Mouse (Mus musculus) neural tube, embryonic 11.5 days (tissue): ENCODE results near the gene Cyp20a1. TPM values are rescaled to one million over a fixed set of nuclear protein-coding genes. Genes with fewer than 3 reads are reported as not detected.
A peak's percentile ranks its signal among the peaks of the same experiment; 100 is the strongest.

Experiments
- ATAC-seq: fragments of 200-750 bp; cut with Nextera tagmentation; 2 replicates; pipeline ENCODE4 v1.8.0; 2017; ENCODE audit warnings: moderate number of reproducible peaks, mild to moderate bottlenecking, moderate TSS enrichment, moderate library complexity; ENCODE audit not compliant: insufficient read depth, low FRiP score, low TSS enrichment
- DNase-seq: peaks from one replicate; pipeline ENCODE4 v3.0.0-alpha.2; 2015; ENCODE audit warnings: low spot score
- H3K27ac ChIP-seq: fragments of 300-500 bp; sonication (generic); 2 replicates; pipeline ENCODE4 v1.5.1; 2014; ENCODE audit warnings: low read depth, mild to moderate bottlenecking, low read length
- H3K27me3 ChIP-seq: fragments of 300-500 bp; sonication (generic); 2 replicates; pipeline ENCODE4 v1.6.1; 2014; ENCODE audit warnings: mild to moderate bottlenecking, low read length, mixed read lengths; ENCODE audit not compliant: control insufficient read depth, insufficient read depth
- H3K36me3 ChIP-seq: fragments of 300-500 bp; sonication (generic); 2 replicates; pipeline ENCODE4 v1.6.1; 2014; ENCODE audit warnings: mild to moderate bottlenecking, low read length, moderate library complexity, mixed read lengths; ENCODE audit not compliant: control insufficient read depth, insufficient read depth
- H3K4me1 ChIP-seq: fragments of 300-500 bp; sonication (generic); 2 replicates; pipeline ENCODE4 v1.6.1; 2014; ENCODE audit warnings: low read length, mixed read lengths; ENCODE audit not compliant: control insufficient read depth, insufficient read depth
- H3K4me2 ChIP-seq: fragments of 300-500 bp; sonication (generic); 2 replicates; pipeline ENCODE4 v1.6.1; 2014; ENCODE audit warnings: low read depth, mild to moderate bottlenecking, moderate library complexity
- H3K4me3 ChIP-seq: fragments of 300-500 bp; sonication (generic); 2 replicates; pipeline ENCODE4 v1.5.1; 2014; ENCODE audit warnings: low read depth, low read length
- H3K9ac ChIP-seq: fragments of 300-500 bp; sonication (generic); 2 replicates; pipeline ENCODE4 v1.6.1; 2014; ENCODE audit warnings: mild to moderate bottlenecking, low read length
- H3K9me3 ChIP-seq: fragments of 300-500 bp; sonication (generic); 2 replicates; pipeline ENCODE4 v1.6.1; 2016; ENCODE audit warnings: low read length; ENCODE audit not compliant: control insufficient read depth
- WGBS: fragments of 180-500 bp; shearing (Covaris S2); extraction: QIAGEN DNeasy Blood & Tissue Kit; methylation state at CpG from one replicate; pipeline ENCODE4 v1.1.7; 2014; 5-methylcytosine and 5-hydroxymethylcytosine counted together
- polyA plus RNA-seq: library from polyadenylated mRNA; unstranded; fragments of >200 nt; fragmentation: Nextera tagmentation; extraction: Ambion mirVana; gene quantifications from 2 replicates; pipeline ENCODE4 v1.2.1, GENCODE M21; 2014

Gene Cyp20a1
- polyA plus RNA-seq, 1 experiment from 2014 or later, result 12.1 TPM

DNA sequence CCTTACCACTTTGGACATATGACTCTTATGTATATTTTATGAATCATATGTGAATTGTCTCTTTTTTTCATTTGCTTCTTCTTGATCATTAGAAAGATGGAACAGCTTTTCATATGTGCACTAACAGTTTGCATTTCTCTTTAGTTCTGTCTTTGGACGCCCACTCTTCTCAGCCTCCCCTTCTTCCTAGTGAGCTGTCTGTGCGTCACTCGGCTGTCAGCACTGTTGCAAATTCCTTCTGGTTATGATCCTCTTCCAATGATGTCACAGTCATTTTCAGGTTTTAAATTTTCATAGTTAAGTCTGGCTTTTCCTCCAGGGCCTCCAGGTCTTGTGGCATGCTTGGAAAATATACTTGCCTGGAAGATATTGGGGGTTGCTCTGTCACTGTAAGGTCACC is 38.8 kb downstream of the Cyp20a1 start:
- WGBS, result 92% methylated on average over 3 of the region's 3 CpGs
- H3K9ac ChIP-seq, result no peak overlapping the region
- no peaks in the 10 kb centered on the region for H3K4me1 ChIP-seq
- DNase-seq, result no peak
- no peak overlapping the region for H3K27ac ChIP-seq
- no peaks in the 10 kb centered on the region for H3K27me3 ChIP-seq
- no peak overlapping the region for H3K4me2 ChIP-seq
- H3K36me3 ChIP-seq, result peaks cover 2% of the 10 kb centered on the region
- H3K9me3 ChIP-seq, result no peaks in the 10 kb centered on the region
- no peak for ATAC-seq
- H3K4me3 ChIP-seq, result no peak overlapping the region

DNA sequence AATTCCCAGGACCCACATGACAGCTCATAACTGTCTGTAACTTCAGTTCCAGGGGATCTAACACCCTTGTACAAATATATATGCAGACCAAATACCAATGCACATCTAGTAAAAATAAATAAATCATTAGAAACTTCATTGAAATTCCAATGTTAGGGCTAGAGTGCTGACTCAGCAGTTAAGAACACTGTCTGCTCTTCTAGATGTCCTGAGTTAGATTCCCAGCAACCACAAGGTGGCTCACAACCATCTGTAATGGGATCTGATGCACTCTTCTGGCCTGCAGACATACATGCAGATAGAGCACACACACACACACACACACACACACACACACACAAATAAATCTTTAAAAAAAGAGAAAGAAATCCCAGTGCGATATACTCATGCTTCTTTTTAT is 61.7 kb downstream of the Cyp20a1 start:
- H3K9ac ChIP-seq, result no peak overlapping the region
- H3K27me3 ChIP-seq, result no peaks in the 10 kb centered on the region
- no peaks in the 10 kb centered on the region for H3K4me1 ChIP-seq
- WGBS, result 97% methylated on average over 1 of the region's 1 CpGs
- no peaks in the 10 kb centered on the region for H3K9me3 ChIP-seq
- DNase-seq, result no peak
- no peak overlapping the region for H3K4me2 ChIP-seq
- no peak overlapping the region for H3K27ac ChIP-seq
- H3K4me3 ChIP-seq, result no peak overlapping the region
- ATAC-seq, result no peak
- H3K36me3 ChIP-seq, result no peaks in the 10 kb centered on the region

DNA sequence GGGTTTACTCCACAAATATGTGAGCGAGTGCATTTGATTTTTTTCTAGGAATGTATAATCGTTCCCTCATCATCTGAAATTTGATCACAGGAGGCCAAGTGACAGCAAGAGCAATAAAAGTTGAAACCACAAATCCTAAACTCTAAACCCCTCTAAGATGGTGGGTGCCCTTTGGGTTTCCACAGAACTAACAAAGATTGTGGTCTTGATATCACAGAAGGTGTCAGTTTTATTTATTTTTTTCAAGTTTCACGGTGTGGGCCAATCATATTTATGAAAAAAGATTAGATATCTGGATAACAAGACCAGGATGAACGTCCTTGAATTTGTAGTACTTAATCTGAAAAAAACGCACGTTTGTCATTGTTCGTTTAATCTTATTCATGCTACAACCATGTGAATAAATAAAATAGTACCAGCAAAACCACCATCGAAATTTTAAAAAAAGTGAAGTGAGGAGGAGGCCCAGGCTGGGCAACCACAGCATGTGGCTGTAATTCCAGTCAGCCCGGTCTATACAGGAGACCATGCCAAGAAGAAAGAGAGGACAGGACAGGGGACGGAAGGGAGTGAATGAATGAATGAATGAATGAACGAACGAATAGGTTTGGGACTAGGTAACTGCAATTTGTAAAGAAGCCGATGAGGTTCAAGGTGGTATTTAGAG is 65.5 kb downstream of the Cyp20a1 start:
- Histone ChIP-seq H3K27ac (peak overlapping the region; percentile 98), H3K27me3 (no peaks in the 10 kb centered on the region), H3K36me3 (no peaks in the 10 kb centered on the region), H3K9me3 (no peaks in the 10 kb centered on the region), H3K4me3 (peak overlapping the region; percentile 90), H3K4me2 (peak overlapping the region; percentile 61), H3K4me1 (no peaks in the 10 kb centered on the region), H3K9ac (peak overlapping the region; percentile 95)
- ATAC-seq (peak; percentile 61), DNase-seq (no peak)
- 21% methylated on average over 13 of the region's 13 CpGs for WGBS

DNA sequence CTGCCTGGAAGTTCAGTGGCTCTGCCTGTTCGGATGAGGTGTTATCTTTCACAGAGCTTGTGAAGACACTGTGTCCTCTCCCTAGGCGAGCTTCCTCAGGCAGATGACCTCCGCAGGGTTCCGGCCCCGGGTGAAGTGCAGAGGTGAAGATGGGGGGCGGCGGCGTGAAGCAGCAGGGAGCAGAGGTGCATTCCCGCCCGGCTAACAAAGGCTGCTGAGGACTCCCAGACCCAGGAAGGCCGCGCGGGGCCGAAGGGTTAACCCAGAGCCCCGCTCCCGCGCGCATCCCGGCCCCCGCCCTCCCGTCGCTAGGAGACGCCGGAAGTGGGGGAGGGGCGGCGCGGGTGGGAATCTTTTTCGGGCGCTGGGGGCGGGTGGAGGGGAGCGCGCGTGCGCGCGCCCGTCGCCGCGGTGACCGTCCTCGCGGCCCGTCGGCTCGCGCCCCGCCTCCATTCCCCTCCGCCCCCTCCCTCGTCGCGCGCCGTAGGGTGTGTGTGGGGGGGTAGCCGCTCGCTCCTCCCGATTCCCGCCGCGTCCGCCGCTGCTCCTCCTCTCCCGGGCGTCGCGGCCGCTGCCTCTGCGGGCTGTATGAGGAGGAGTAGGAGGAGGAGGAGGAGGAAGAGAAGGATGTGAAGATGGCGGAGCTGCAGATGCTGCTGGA is 66.2 kb downstream of the Cyp20a1 start, which contains the start of gene Abi2:
Gene Abi2 (plus strand): TSS at position 452 of the 661 bp plus-strand sequence.
- Histone ChIP-seq H3K4me2 (peak within 1 kb of the TSS; percentile 61), H3K27me3 (no peaks in the 10 kb centered on the region), H3K9ac (peak within 1 kb of the TSS; percentile 95), H3K36me3 (no peaks in the 10 kb centered on the region), H3K9me3 (no peaks in the 10 kb centered on the region), H3K4me3 (peak within 1 kb of the TSS; percentile 90), H3K4me1 (no peaks in the 10 kb centered on the region), H3K27ac (peak within 1 kb of the TSS; percentile 98)
- peak; percentile 98 for DNase-seq
- WGBS, result 0% methylated on average over 24 of the region's 69 CpGs
- ATAC-seq, result peak; percentile 92

DNA sequence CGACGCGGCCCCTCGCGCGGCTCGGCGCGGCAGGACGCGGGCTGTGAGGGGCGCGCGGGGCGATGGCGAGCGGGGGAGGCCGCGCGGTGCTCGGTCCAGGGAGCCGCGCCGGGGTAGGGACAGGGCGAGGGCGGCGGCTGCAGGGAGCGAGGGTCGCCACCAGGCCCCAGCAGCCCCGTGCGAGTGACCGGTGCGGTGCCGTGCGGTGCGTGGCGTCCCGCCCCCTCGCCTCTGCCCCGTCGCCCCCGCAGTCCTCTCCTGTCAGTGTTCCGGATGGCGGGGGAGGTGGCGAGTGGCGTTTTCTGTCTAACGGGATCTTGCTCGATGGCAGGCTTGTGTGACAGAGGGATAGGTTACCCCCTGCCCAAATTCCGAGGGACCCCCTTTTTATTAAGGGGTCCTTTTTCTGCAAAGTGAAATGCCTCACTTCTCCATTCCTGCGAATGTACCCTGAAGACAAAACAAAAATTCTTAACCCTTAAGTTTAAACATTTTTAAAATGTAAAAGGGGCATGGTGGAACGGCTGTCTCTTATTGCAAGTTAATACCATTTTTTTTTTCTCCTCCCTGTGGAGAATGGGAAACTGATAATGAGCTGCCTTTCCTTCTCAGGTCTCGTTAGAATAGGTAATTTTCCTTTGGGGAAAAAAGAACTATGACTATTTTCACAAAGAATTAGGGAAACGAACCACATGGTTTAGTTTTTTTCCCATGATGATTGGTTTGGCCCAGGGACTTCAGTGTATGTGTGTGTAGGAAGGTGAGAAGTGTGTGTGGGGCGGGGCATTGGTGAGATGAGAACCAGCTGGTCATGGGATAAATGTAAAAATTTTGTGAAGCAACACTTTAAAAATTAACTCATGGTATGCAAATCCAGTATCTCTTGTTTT is 67.0 kb downstream of the Cyp20a1 start:
- WGBS, result 1% methylated on average over 50 of the region's 54 CpGs
- Histone ChIP-seq H3K9me3 (no peaks in the 10 kb centered on the region), H3K27me3 (no peaks in the 10 kb centered on the region), H3K4me2 (peak overlapping the region; percentile 61), H3K9ac (peak overlapping the region; percentile 95), H3K4me1 (no peaks in the 10 kb centered on the region), H3K36me3 (no peaks in the 10 kb centered on the region), H3K27ac (peak overlapping the region; percentile 98), H3K4me3 (peak overlapping the region; percentile 90)
- DNase-seq (no peak), ATAC-seq (peak; percentile 79)

DNA sequence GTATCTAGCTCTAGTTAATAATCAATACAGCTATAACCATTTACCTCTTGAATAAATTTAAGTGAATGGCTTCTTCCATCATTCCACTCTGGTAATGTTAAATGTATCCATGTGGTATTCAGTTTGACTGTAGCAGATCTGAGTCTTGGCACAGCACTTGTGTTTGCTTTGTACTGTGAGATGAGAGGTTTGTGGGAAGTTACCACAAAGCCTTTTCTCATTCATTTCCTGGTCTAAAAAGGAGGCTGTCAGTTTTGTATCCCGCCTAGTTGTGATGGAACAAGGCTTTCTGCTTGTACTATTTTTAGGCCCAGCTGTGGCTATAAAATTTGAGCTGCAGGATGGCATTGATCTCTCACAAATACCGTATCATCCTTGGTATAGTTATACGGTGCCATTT is 73.6 kb downstream of the Cyp20a1 start:
- WGBS, result 82% methylated on average over 3 of the region's 3 CpGs
- no peak for ATAC-seq

DNA sequence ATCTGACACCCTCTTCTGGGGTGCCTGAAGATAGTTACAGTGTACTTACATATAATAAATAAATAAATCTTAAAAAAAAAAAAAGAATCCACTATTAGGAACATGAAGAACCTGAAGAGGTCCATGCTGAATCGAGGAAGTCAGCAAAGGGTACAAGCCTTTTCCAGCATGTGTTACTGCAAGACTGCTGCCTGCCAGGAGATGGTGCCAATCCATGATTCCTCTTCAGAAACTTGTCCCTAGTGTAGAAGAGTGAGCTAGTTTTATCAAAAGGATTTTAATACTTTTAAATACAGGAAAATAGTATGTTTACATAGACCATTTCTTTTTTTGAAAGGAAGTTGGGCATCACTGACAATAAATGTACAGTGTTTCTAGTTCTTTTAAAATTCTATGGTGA is 80.8 kb downstream of the Cyp20a1 start:
- H3K4me2 ChIP-seq, result no peak overlapping the region
- no peak overlapping the region for H3K9ac ChIP-seq
- no peaks in the 10 kb centered on the region for H3K27me3 ChIP-seq
- H3K4me3 ChIP-seq, result no peak overlapping the region
- no peaks in the 10 kb centered on the region for H3K4me1 ChIP-seq
- WGBS, result 87% methylated on average over 1 of the region's 1 CpGs
- H3K36me3 ChIP-seq, result no peaks in the 10 kb centered on the region
- DNase-seq (no peak), ATAC-seq (no peak)
- H3K9me3 ChIP-seq, result no peaks in the 10 kb centered on the region
- H3K27ac ChIP-seq, result no peak overlapping the region

More for the DNA sequence above, 73.6 kb downstream of the Cyp20a1 start:
- DNase-seq, result no peak
- Histone ChIP-seq H3K27me3 (no peaks in the 10 kb centered on the region), H3K9me3 (no peaks in the 10 kb centered on the region), H3K4me2 (no peak overlapping the region), H3K9ac (no peak overlapping the region), H3K4me3 (no peak overlapping the region), H3K4me1 (no peaks in the 10 kb centered on the region), H3K36me3 (no peaks in the 10 kb centered on the region), H3K27ac (no peak overlapping the region)

DNA sequence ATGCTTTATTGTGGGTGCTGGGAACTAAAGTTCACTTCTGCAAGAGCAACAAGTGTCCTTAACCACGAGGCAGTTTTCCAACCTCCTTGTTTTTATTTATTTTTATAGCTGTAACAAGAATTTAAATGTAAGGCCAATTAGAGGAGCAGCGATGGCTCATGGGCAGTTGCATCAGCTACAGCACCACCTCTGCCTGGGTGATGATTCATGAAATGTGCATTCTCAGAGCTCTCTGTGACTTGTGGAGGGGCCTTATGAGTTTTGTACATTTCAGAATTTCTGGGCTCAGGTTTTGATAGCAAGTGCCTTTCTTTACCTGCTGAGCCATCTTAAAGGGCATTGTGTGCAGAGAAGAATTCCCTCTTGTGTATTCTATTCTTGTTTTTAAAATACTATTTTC is 85.2 kb downstream of the Cyp20a1 start:
- 93% methylated on average over 2 of the region's 2 CpGs for WGBS
- Histone ChIP-seq H3K4me3 (no peak overlapping the region), H3K4me1 (no peaks in the 10 kb centered on the region), H3K4me2 (no peak overlapping the region), H3K27me3 (no peaks in the 10 kb centered on the region), H3K36me3 (no peaks in the 10 kb centered on the region), H3K27ac (no peak overlapping the region), H3K9ac (no peak overlapping the region), H3K9me3 (no peaks in the 10 kb centered on the region)
- no peak for DNase-seq
- ATAC-seq, result no peak
